Mouse (Mus musculus): ENCODE measurements around the gene Sf3b5. TPM values are rescaled to one million over a fixed set of nuclear protein-coding genes. Genes with fewer than 3 reads are reported as not detected.
"Not testable (repeated sequence)": the region's sequence is repeated elsewhere in the genome, so short reads cannot be mapped to it uniquely, and the experiment has no call there.

Gene Sf3b5
- polyA plus RNA-seq, 2 experiments: 22.5 to 23.1 TPM

DNA sequence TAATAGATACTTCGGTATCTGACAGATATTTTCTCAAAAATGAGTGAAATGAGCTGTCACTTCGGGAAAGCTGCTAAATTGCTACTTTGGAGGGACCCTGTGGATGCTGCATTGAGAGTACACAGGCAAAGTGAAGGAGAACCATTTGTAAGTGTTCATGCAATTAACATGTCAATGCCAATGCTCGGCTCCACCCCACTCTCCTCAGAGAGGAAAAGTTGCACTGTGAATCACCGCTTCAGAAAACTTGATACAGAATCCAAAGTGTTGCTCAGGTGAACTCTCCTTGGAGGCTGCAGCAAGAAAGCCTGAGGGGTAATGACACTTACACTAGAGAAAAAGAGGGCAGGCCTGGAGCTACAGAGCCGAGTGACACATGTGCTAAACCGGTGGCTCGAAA lies 8.9 kb downstream of the Sf3b5 start:
- 74% methylated on average over 7 of the region's 7 CpGs for WGBS (ENCODE audit: insufficient replicate concordance)
- H3K9me3 ChIP-seq (ENCODE audit: control insufficient read depth, low read length): no peaks in the 10 kb centered on the region
- H3K9ac ChIP-seq (replicated peaks): no peak overlapping the region
- DNase-seq (ENCODE audit: low read depth in 3 of 3, low spot score in 3 of 3) (no peak), ATAC-seq (ENCODE audit: insufficient read depth) (no peak)
- peaks cover 2 to 11% of the 10 kb centered on the region in 2 experiments; a peak in 3 of 4 replicates for H3K4me1 ChIP-seq (replicated peaks; ENCODE audit: control insufficient read depth in 2 of 2, insufficient read depth in 2 of 2, low read length in 1 of 2)
- H3K4me3 ChIP-seq (ENCODE audit: insufficient read depth in 1 of 2, low read depth in 2 of 2, low read length in 2 of 2): no peak overlapping the region
- no peak overlapping the region for H3K4me2 ChIP-seq (ENCODE audit: low read depth)
- no peaks in the 10 kb centered on the region for H3K36me3 ChIP-seq (replicated peaks; ENCODE audit: control insufficient read depth, insufficient read depth, low read depth)
- H3K27ac ChIP-seq: no peak overlapping the region
- TF ChIP-seq EP300 (IDR thresholded peaks at IDR 0.05; ENCODE audit: low read depth) (no peak), CTCF (IDR thresholded peaks at IDR 0.05; ENCODE audit: low read depth) (no peak)
- no peaks in the 10 kb centered on the region for H3K27me3 ChIP-seq (ENCODE audit: control insufficient read depth, insufficient read depth, low read length)

DNA sequence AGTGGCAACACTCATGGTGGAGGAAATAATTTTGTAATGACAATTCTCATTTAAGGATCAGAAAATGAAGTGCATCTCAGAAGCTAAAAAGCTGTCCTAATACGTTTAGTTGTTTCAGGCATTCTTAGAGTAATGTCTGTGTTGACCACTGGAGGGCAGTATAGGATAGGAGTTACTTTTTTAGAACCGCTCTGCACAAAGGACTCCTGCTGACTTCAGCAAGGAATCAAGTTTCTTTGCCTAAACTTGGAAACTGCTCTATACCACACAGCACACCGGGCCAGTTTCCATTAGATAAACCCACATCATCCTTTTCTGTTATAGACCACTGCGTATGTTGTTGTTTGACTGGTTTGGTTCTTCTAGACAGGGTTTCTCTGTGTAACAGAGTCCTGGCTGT lies 11.4 kb downstream of the Sf3b5 start:
- no peaks in the 10 kb centered on the region for H3K36me3 ChIP-seq (replicated peaks; ENCODE audit: control insufficient read depth, insufficient read depth, low read depth)
- no peak overlapping the region for H3K4me3 ChIP-seq (ENCODE audit: insufficient read depth in 1 of 2, low read depth in 2 of 2, low read length in 2 of 2)
- no peak overlapping the region for H3K27ac ChIP-seq
- H3K4me1 ChIP-seq (replicated peaks; ENCODE audit: control insufficient read depth in 2 of 2, insufficient read depth in 2 of 2, low read length in 1 of 2): peaks cover 2 to 3% of the 10 kb centered on the region in 2 experiments; a peak in 2 of 4 replicates
- WGBS (ENCODE audit: insufficient replicate concordance): 22% methylated on average over 4 of the region's 4 CpGs
- no peak; the same call in 1 of the 2 replicates for ATAC-seq (ENCODE audit: insufficient read depth)
- H3K9me3 ChIP-seq (ENCODE audit: control insufficient read depth, low read length): no peaks in the 10 kb centered on the region
- H3K27me3 ChIP-seq (ENCODE audit: control insufficient read depth, insufficient read depth, low read length): no peaks in the 10 kb centered on the region
- H3K4me2 ChIP-seq (ENCODE audit: low read depth): no peak overlapping the region
- peak; percentile 68 for TF ChIP-seq CTCF (IDR thresholded peaks at IDR 0.05; ENCODE audit: low read depth)
- TF ChIP-seq EP300 (IDR thresholded peaks at IDR 0.05; ENCODE audit: low read depth): no peak
- DNase-seq (ENCODE audit: low read depth in 3 of 3, low spot score in 3 of 3): peak; percentile 45 to 50 (median 49)
- no peak overlapping the region for H3K9ac ChIP-seq (replicated peaks)

DNA sequence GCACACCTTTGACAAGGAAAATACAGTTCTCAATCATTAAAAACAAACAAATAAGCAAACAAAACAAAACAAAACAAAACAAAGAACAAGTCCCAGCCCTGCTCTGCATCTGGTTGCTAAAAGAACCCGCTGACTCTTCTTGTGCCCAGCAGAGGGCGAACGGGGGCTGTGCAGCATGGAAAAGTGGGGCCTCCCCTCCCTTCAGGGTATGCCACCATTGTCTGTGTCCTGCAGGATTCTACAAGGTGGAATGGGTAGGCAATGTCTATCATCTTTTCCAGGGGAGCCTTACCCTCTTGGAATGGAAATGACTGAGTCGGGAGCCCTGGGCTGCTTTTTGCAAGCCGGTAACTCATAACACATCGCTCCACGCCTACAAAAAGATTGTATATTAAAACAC lies 13.4 kb downstream of the Sf3b5 start:
- TF ChIP-seq EP300 (IDR thresholded peaks at IDR 0.05; ENCODE audit: low read depth) (no peak), CTCF (IDR thresholded peaks at IDR 0.05; ENCODE audit: low read depth) (peak; percentile 78)
- 58% methylated on average over 7 of the region's 7 CpGs for WGBS (ENCODE audit: insufficient replicate concordance)
- H3K4me1 ChIP-seq (replicated peaks; ENCODE audit: control insufficient read depth in 2 of 2, insufficient read depth in 2 of 2, low read length in 1 of 2): no peaks in the 10 kb centered on the region
- no peak for ATAC-seq (ENCODE audit: insufficient read depth)
- no peak overlapping the region for H3K4me2 ChIP-seq (ENCODE audit: low read depth)
- H3K27ac ChIP-seq: no peak overlapping the region
- H3K4me3 ChIP-seq (ENCODE audit: insufficient read depth in 1 of 2, low read depth in 2 of 2, low read length in 2 of 2): no peak overlapping the region
- H3K9me3 ChIP-seq (ENCODE audit: control insufficient read depth, low read length): no peaks in the 10 kb centered on the region
- H3K27me3 ChIP-seq (ENCODE audit: control insufficient read depth, insufficient read depth, low read length): no peaks in the 10 kb centered on the region
- no peak for DNase-seq (ENCODE audit: low read depth in 3 of 3, low spot score in 3 of 3)
- H3K9ac ChIP-seq (replicated peaks): no peak overlapping the region
- no peaks in the 10 kb centered on the region for H3K36me3 ChIP-seq (replicated peaks; ENCODE audit: control insufficient read depth, insufficient read depth, low read depth)

DNA sequence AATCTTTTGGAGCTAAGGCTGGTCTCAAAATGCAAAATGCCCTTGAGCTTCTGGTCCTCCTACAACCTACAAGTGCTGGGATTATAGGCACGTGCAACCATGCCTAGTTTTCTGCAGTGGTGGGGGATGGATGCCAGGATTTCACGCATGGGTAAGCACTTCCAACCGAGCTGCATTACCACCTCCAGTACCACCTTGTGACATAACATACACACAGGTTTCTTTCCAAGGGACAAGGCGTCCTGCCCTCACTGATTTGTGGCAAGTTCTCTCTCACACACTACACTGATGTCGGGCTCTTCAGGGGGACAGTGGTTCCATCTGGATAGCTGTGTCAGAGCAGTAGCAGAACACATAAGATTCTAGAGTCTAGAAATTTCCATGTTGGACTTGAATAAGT lies 13.9 kb downstream of the Sf3b5 start:
- ATAC-seq (ENCODE audit: insufficient read depth): no peak
- no peak for TF ChIP-seq EP300 (IDR thresholded peaks at IDR 0.05; ENCODE audit: low read depth)
- no peak for TF ChIP-seq CTCF (IDR thresholded peaks at IDR 0.05; ENCODE audit: low read depth)

DNA sequence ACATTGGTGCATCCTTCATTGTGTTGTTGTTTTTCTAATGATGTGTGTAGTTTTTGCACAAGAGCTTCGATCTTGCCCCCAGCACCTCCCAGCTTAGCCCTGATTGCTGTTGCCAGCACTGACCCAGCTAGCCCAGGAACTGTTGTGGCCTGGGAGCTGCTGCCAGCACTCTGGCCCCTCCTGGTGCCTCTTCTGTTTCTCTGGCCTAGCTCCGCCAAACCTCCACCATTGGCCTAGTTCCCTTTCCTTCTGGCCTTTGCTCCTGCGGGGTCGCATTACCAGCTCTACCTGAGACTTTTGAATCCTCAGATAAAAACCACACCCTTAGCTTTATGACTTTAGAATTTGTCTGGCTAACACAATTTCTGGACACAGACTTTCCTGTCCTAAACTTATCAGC lies 17.0 kb downstream of the Sf3b5 start:
- no peak overlapping the region for H3K4me3 ChIP-seq (ENCODE audit: insufficient read depth in 1 of 2, low read depth in 2 of 2, low read length in 2 of 2)
- no peak overlapping the region for H3K9ac ChIP-seq (replicated peaks)
- ATAC-seq (ENCODE audit: insufficient read depth) (no peak), DNase-seq (ENCODE audit: low read depth in 3 of 3, low spot score in 3 of 3) (no peak)
- no peak overlapping the region for H3K27ac ChIP-seq
- H3K9me3 ChIP-seq (ENCODE audit: control insufficient read depth, low read length): no peaks in the 10 kb centered on the region
- no peaks in the 10 kb centered on the region for H3K27me3 ChIP-seq (ENCODE audit: control insufficient read depth, insufficient read depth, low read length)
- H3K4me1 ChIP-seq (replicated peaks; ENCODE audit: control insufficient read depth in 2 of 2, insufficient read depth in 2 of 2, low read length in 1 of 2): no peaks in the 10 kb centered on the region
- no peak overlapping the region for H3K4me2 ChIP-seq (ENCODE audit: low read depth)
- TF ChIP-seq EP300 (IDR thresholded peaks at IDR 0.05; ENCODE audit: low read depth): no peak
- TF ChIP-seq CTCF (IDR thresholded peaks at IDR 0.05; ENCODE audit: low read depth): no peak
- H3K36me3 ChIP-seq (replicated peaks; ENCODE audit: control insufficient read depth, insufficient read depth, low read depth): no peaks in the 10 kb centered on the region
- WGBS (ENCODE audit: insufficient replicate concordance): 62% methylated on average over 4 of the region's 4 CpGs

More for the DNA sequence above, 13.9 kb downstream of the Sf3b5 start:
- Histone ChIP-seq H3K36me3 (replicated peaks; ENCODE audit: control insufficient read depth, insufficient read depth, low read depth) (no peaks in the 10 kb centered on the region), H3K9me3 (ENCODE audit: control insufficient read depth, low read length) (no peaks in the 10 kb centered on the region), H3K4me1 (replicated peaks; ENCODE audit: control insufficient read depth in 2 of 2, insufficient read depth in 2 of 2, low read length in 1 of 2) (no peaks in the 10 kb centered on the region), H3K27ac (no peak overlapping the region), H3K9ac (replicated peaks) (no peak overlapping the region), H3K4me2 (ENCODE audit: low read depth) (no peak overlapping the region), H3K4me3 (ENCODE audit: insufficient read depth in 1 of 2, low read depth in 2 of 2, low read length in 2 of 2) (no peak overlapping the region), H3K27me3 (ENCODE audit: control insufficient read depth, insufficient read depth, low read length) (no peaks in the 10 kb centered on the region)
- no peak for DNase-seq (ENCODE audit: low read depth in 3 of 3, low spot score in 3 of 3)
- 48% methylated on average over 5 of the region's 5 CpGs for WGBS (ENCODE audit: insufficient replicate concordance)

DNA sequence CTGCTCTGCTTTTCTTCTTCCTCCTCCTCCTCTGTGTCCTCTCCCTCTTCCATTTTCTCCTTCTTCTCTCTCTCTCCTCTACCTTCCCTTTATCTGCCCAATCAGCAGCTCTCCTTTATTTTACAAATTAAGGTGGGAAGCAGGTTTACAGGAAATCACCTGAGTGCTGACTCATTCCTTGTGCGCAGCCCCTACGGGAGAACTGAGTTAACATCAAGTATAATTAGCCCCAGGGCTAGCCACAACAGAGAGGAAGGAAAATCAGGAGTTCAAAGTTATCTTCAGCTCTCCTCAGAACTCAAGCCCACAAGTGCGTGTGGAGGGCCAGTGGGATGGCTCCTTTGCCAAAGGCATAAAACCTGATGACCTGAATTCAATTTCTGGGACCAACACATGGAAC lies 18.8 kb downstream of the Sf3b5 start:
- not testable (repeated sequence) for H3K9me3 ChIP-seq (ENCODE audit: control insufficient read depth, low read length); H3K27ac ChIP-seq; H3K4me2 ChIP-seq (ENCODE audit: low read depth); H3K4me1 ChIP-seq (replicated peaks; ENCODE audit: control insufficient read depth in 2 of 2, insufficient read depth in 2 of 2, low read length in 1 of 2); H3K9ac ChIP-seq (replicated peaks); ATAC-seq (ENCODE audit: insufficient read depth); DNase-seq (ENCODE audit: low read depth in 3 of 3, low spot score in 3 of 3); H3K27me3 ChIP-seq (ENCODE audit: control insufficient read depth, insufficient read depth, low read length); H3K36me3 ChIP-seq (replicated peaks; ENCODE audit: control insufficient read depth, insufficient read depth, low read depth); H3K4me3 ChIP-seq (ENCODE audit: insufficient read depth in 1 of 2, low read depth in 2 of 2, low read length in 2 of 2)
- 17% methylated on average over 3 of the region's 3 CpGs for WGBS (ENCODE audit: insufficient replicate concordance)
